Mouse (Mus musculus) right cerebral cortex, postnatal 36 days (tissue): ENCODE measurements around the gene Cfap20.

ENCODE experiments used
- DNase-seq, 2 experiments: peaks; one replicate each; pipeline ENCODE4 v3.0.0; 2022; ENCODE audit warnings: low spot score in 2 of 2, mixed read lengths in 1 of 2

The Cfap20 gene

GRCm38 (mm10) chr8:95374429-95374828 is 60.2 kb downstream of the Cfap20 start:
- no peak for DNase-seq

DNA sequence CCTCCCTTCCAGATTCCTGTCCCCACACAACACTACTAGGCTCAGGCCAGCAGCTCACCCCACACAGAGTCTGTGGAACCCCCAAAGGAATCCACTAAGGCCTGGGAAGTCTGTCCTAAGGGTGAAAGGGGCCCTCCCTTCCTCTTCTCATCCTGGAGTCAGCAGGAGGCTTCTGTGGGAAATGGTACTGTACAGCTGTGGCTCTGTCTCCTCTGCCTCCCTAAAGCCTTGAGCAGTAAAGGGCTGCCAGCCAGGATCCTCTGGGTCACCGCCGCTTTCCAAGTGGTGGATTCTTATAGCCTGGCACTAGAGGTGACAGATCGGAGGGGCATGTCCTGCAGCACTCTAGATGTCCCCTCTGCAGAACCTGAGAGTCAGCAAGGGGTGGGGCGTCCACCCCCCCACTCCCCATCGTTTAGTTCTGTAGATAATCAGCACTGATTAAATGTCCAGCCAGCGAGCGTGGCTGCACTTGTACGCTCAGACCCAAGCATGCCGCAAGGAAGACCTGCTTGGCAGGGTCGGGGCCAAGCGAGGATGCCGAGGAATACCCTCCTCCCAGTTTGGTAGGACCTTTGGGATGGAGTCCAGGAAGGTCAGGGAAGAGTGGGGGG is 61.2 kb downstream of the Cfap20 start:
- no peak for DNase-seq
